Mouse (Mus musculus): Measurements from ENCODE around the gene Slc35e4.

- TF ChIP-seq CTCF (IDR thresholded peaks at IDR 0.05; ENCODE audit: low read depth) (no peak), EP300 (optimal IDR thresholded peaks at IDR 0.05) (no peak)
Observed at GRCm38 (mm10) chr11:3913316-3914108, 952 bp downstream of the Slc35e4 start.
